In the genomic region with DNA sequence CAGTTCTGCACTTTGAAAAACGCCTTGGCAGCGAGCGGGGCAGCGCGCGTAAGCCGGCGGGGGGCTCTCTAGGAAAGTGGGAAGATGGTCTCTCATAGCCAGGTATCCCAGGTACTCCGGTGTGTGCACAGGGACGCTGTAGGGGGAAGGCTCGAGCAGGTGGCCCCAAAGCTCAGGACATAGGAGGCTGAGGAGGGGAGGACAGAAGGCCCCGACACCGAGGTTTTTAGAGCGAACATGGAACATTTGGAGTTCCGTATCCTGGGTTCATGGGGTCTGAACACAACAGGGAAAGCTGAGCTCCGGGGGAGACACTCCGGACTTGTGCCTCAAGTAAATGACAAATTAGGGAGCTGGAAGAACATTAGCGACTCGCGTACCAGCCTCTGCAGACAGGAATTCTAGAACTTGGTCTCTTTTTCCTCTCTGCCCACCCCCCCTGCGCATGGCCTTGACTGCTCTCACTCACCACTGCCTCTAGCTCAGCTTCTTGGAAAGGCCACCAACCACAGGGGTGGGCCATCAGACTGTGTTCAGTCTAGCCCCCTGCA, we compare ENCODE assay signal across 8 mouse cellular contexts. TPM values are rescaled to one million over a fixed set of nuclear protein-coding genes. Genes with fewer than 3 reads are reported as not detected.
DNase-seq lines count a peak whose midpoint lies in the region; ATAC-seq lines count a peak whose summit lies in the region.

No protein-coding gene starts in this region.

- 1% methylated on average over 21 of the region's 21 CpGs for WGBS in kidney, embryonic 14.5 days
- 1% methylated on average over 21 of the region's 21 CpGs for WGBS in forebrain, embryonic 14.5 days
- WGBS in liver, embryonic 15.5 days (ENCODE audit: insufficient replicate concordance) = 4% methylated on average over 21 of the region's 21 CpGs

- DNase-seq in kidney, postnatal 25 days = no peak
- peak; percentile 40 for DNase-seq in adrenal gland, postnatal 25 days
- DNase-seq in forebrain, embryonic 14.5 days (ENCODE audit: low spot score) = peak; percentile 37
- no peak for DNase-seq in Muller cell, postnatal 12 days (ENCODE audit: inconsistent ontology term)
- DNase-seq in left cerebral cortex, adult 9 months (ENCODE audit: low spot score in 2 of 2) = no peak

- peak overlapping the region; percentile 95 for H3K4me2 ChIP-seq in kidney, embryonic 14.5 days (replicated peaks; ENCODE audit: low read depth, low read length)
- peak overlapping the region; percentile 87 for H3K4me2 ChIP-seq in forebrain, embryonic 14.5 days (ENCODE audit: low read length)
- H3K4me2 ChIP-seq in liver, embryonic 15.5 days = peak overlapping the region; percentile 87

- peaks cover 6% of the 10 kb centered on the region; the same call in 1 of the 2 replicates for H3K36me3 ChIP-seq in kidney, embryonic 14.5 days (ENCODE audit: control insufficient read depth, insufficient read depth, low read length)
- H3K36me3 ChIP-seq in forebrain, embryonic 14.5 days (ENCODE audit: control insufficient read depth, insufficient read depth, low read length) = peaks cover 17% of the 10 kb centered on the region
- H3K36me3 ChIP-seq in liver, embryonic 15.5 days (replicated peaks) = no peaks in the 10 kb centered on the region

- no peak overlapping the region; the same call in 1 of the 2 replicates for H3K27ac ChIP-seq in kidney, embryonic 14.5 days (ENCODE audit: low read depth, low read length)
- H3K27ac ChIP-seq in forebrain, embryonic 14.5 days (ENCODE audit: low read depth, low read length) = peak overlapping the region; percentile 98
- H3K27ac ChIP-seq in liver, embryonic 15.5 days (replicated peaks) = no peak overlapping the region

- peaks cover 7% of the 10 kb centered on the region; the same call in 1 of the 2 replicates for H3K27me3 ChIP-seq in kidney, embryonic 14.5 days (ENCODE audit: control insufficient read depth, insufficient read depth, low read length)
- H3K27me3 ChIP-seq in forebrain, embryonic 14.5 days (replicated peaks; ENCODE audit: control insufficient read depth, insufficient read depth, low read length) = 0 out of 2 replicates have a peak, but pooled peaks cover 6% of the 10 kb centered on the region
- peaks cover 98% of the 10 kb centered on the region for H3K27me3 ChIP-seq in liver, embryonic 15.5 days

- ATAC-seq in kidney, embryonic 14.5 days (ENCODE audit: low FRiP score, low TSS enrichment) = no peak
- no peak; the same call in 1 of the 2 replicates for ATAC-seq in forebrain, embryonic 14.5 days
- no peak for ATAC-seq in liver, embryonic 15.5 days (ENCODE audit: insufficient read depth)
- no peak for ATAC-seq in granulocyte monocyte progenitor cell, adult 5-6 weeks (replicated peaks; ENCODE audit: poor library complexity, severe bottlenecking)

- H3K9ac ChIP-seq in kidney, embryonic 14.5 days (ENCODE audit: low read depth, low read length) = peak overlapping the region; percentile 84
- peak overlapping the region; percentile 95 for H3K9ac ChIP-seq in forebrain, embryonic 14.5 days (ENCODE audit: low read length)
- H3K9ac ChIP-seq in liver, embryonic 15.5 days = no peak overlapping the region

- no peaks in the 10 kb centered on the region for H3K9me3 ChIP-seq in kidney, embryonic 14.5 days (ENCODE audit: control insufficient read depth, low read length)
- H3K9me3 ChIP-seq in forebrain, embryonic 14.5 days (replicated peaks; ENCODE audit: control insufficient read depth, low read length) = no peaks in the 10 kb centered on the region
- no peaks in the 10 kb centered on the region for H3K9me3 ChIP-seq in liver, embryonic 15.5 days (replicated peaks)

- H3K4me1 ChIP-seq in kidney, embryonic 14.5 days (ENCODE audit: control insufficient read depth, insufficient read depth, low read length) = peaks cover 42% of the 10 kb centered on the region
- H3K4me1 ChIP-seq in forebrain, embryonic 14.5 days (ENCODE audit: control insufficient read depth, insufficient read depth, low read length) = peaks cover 31% of the 10 kb centered on the region
- H3K4me1 ChIP-seq in liver, embryonic 15.5 days (replicated peaks) = peaks cover 26% of the 10 kb centered on the region

- peak overlapping the region; percentile 92 for H3K4me3 ChIP-seq in kidney, embryonic 14.5 days (ENCODE audit: low read length)
- peak overlapping the region; percentile 81 for H3K4me3 ChIP-seq in forebrain, embryonic 14.5 days (ENCODE audit: low read depth, low read length)
- peak overlapping the region; percentile 61 for H3K4me3 ChIP-seq in liver, embryonic 15.5 days (replicated peaks)

RNA-seq across cellular contexts. Expression of a gene that starts 4.7 kb away (rescaled TPM):
- 21.5 and 26.5 TPM in 2 replicates for polyA plus RNA-seq in kidney, embryonic 14.5 days (2014; fragmentation: Nextera tagmentation; extraction: Ambion mirVana)
- total RNA-seq in adrenal gland, postnatal 25 days (2021) = 12.6 and 14.3 TPM in 2 replicates
- polyA plus RNA-seq in forebrain, embryonic 14.5 days (2014; fragmentation: Nextera tagmentation; extraction: Ambion mirVana) = 75.9 and 95.4 TPM in 2 replicates
- polyA plus RNA-seq in liver, embryonic 15.5 days (2015; fragmentation: Nextera tagmentation; extraction: Ambion mirVana) = 0.52 and 0.96 TPM in 2 replicates
- not detected in 2 replicates for total RNA-seq in granulocyte monocyte progenitor cell, adult 5-6 weeks (2014; fragmentation: Nextera tagmentation)
- not detected in 2 replicates for total RNA-seq in granulocyte monocyte progenitor cell, adult 5-6 weeks (2017)

RNA-seq across cellular contexts. Expression of a gene that starts 25.5 kb away (rescaled TPM):
- polyA plus RNA-seq in kidney, embryonic 14.5 days (2014; fragmentation: Nextera tagmentation; extraction: Ambion mirVana) = 26.2 and 31.5 TPM in 2 replicates
- 42.7 and 48.9 TPM in 2 replicates for total RNA-seq in adrenal gland, postnatal 25 days (2021)
- polyA plus RNA-seq in forebrain, embryonic 14.5 days (2014; fragmentation: Nextera tagmentation; extraction: Ambion mirVana) = 6.4 and 10.4 TPM in 2 replicates
- polyA plus RNA-seq in liver, embryonic 15.5 days (2015; fragmentation: Nextera tagmentation; extraction: Ambion mirVana) = 6.6 and 6.9 TPM in 2 replicates
- 1.8 and 3.1 TPM in 2 replicates for total RNA-seq in granulocyte monocyte progenitor cell, adult 5-6 weeks (2014; fragmentation: Nextera tagmentation)
- 2.1 and 2.9 TPM in 2 replicates for total RNA-seq in granulocyte monocyte progenitor cell, adult 5-6 weeks (2017)

RNA-seq across cellular contexts. Expression of a gene that starts 27.3 kb away (rescaled TPM):
- 27.3 and 32.2 TPM in 2 replicates for polyA plus RNA-seq in kidney, embryonic 14.5 days (2014; fragmentation: Nextera tagmentation; extraction: Ambion mirVana)
- total RNA-seq in adrenal gland, postnatal 25 days (2021) = 76.1 and 88.7 TPM in 2 replicates
- polyA plus RNA-seq in forebrain, embryonic 14.5 days (2014; fragmentation: Nextera tagmentation; extraction: Ambion mirVana) = 18.2 and 24.3 TPM in 2 replicates
- polyA plus RNA-seq in liver, embryonic 15.5 days (2015; fragmentation: Nextera tagmentation; extraction: Ambion mirVana) = 9.5 and 10.2 TPM in 2 replicates
- 76.1 and 82.1 TPM in 2 replicates for total RNA-seq in granulocyte monocyte progenitor cell, adult 5-6 weeks (2014; fragmentation: Nextera tagmentation)
- total RNA-seq in granulocyte monocyte progenitor cell, adult 5-6 weeks (2017) = 79.5 and 103 TPM in 2 replicates

RNA-seq across cellular contexts. Expression of a gene that starts 41.9 kb away (rescaled TPM):
- 0.28 and 0.31 TPM in 2 replicates for polyA plus RNA-seq in kidney, embryonic 14.5 days (2014; fragmentation: Nextera tagmentation; extraction: Ambion mirVana)
- total RNA-seq in adrenal gland, postnatal 25 days (2021) = 1.5 TPM in 2 replicates
- polyA plus RNA-seq in forebrain, embryonic 14.5 days (2014; fragmentation: Nextera tagmentation; extraction: Ambion mirVana) = 6.3 and 6.8 TPM in 2 replicates
- polyA plus RNA-seq in liver, embryonic 15.5 days (2015; fragmentation: Nextera tagmentation; extraction: Ambion mirVana) = 0.84 and 0.89 TPM in 2 replicates
- total RNA-seq in granulocyte monocyte progenitor cell, adult 5-6 weeks (2014; fragmentation: Nextera tagmentation) = 0.11 and 0.39 TPM in 2 replicates
- 0.67 and 2.7 TPM in 2 replicates for total RNA-seq in granulocyte monocyte progenitor cell, adult 5-6 weeks (2017)

Comparison
In these comparisons a context has a peak if more than half of its experiments do, and no peak if none do; other contexts are left out.
1. DNase-seq: peak in adrenal gland, postnatal 25 days (single experiment) and forebrain, embryonic 14.5 days (single experiment); none in kidney, postnatal 25 days (0 of 2), Muller cell, postnatal 12 days (single experiment) and left cerebral cortex, adult 9 months (0 of 2).
2. RNA of a gene that starts 4.7 kb away (polyA plus RNA-seq): 75.9 to 95.4 TPM in forebrain, embryonic 14.5 days and 21.5 to 26.5 TPM in kidney, embryonic 14.5 days; 0.52 to 0.96 TPM in liver, embryonic 15.5 days; every median in the first group is over 10 times any median in the second.
3. Peak in every context shown above with its lines, with median percentiles within 50 percentile points of each other: H3K4me2 ChIP-seq and H3K4me3 ChIP-seq.